Mouse (Mus musculus) cortical plate, adult 2 months (tissue): ENCODE results near the gene Gm42742.

Experiments
- CTCF ChIP-seq: fragments of 200-500 bp; IDR thresholded peaks from 2 replicates; pipeline ENCODE4 v1.5.1; 2011; ENCODE audit warnings: mild to moderate bottlenecking, control low read depth, low read length; ENCODE audit not compliant: insufficient read depth; ENCODE audit errors: extremely low read depth
- POLR2A ChIP-seq: fragments of 200-500 bp; IDR thresholded peaks from 2 replicates; pipeline ENCODE4 v1.6.1; 2011; ENCODE audit warnings: mild to moderate bottlenecking, low read length, control low read depth; ENCODE audit not compliant: insufficient read depth; ENCODE audit errors: extremely low read depth

DNA sequence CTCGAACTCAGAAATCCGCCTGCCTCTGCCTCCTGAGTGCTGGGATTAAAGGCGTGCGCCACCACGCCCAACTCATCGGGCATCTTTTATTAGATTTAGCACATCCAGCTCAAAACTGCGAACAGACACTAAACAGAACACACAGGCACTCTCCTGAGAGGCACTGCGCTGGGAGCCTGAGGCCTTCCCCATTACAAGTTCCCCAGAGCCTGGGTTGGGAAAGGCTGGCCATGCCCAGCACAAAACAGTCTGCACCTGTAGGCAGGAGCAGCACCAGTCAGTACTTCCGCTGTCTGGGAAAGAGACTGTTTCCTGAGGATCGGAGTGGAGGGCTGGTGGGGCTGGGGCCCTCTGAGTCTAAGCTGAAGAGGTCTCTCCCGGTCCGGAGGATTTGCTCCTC, 5.9 kb downstream of the Gm42742 start:
- TF ChIP-seq CTCF (no peak), POLR2A (no peak)
